Mouse (Mus musculus) cerebellum, adult 9-11 months (tissue): Measurements from ENCODE around the gene Stum.
A peak's percentile ranks its signal among the peaks of the same experiment; 100 is the strongest.
"Not testable (repeated sequence)": the region's sequence is repeated elsewhere in the genome, so short reads cannot be mapped to it uniquely, and the experiment has no call there.

ENCODE experiments used
- DNase-seq: peaks from one replicate; pipeline ENCODE4 v3.0.0; 2022

Gene Stum

GRCm38 (mm10) chr1:180483399-180484291, at the start of gene Stum:
TSS of gene Stum (minus strand) at chr1:180483504.
- peak; percentile 72 for DNase-seq

- no peak for DNase-seq
Observed at GRCm38 (mm10) chr1:180532671-180533070, 49.4 kb upstream of the Stum start.

- peak; percentile 52 for DNase-seq
Observed at GRCm38 (mm10) chr1:180530457-180531263, 47.4 kb upstream of the Stum start.

GRCm38 (mm10) chr1:180529847-180530246, 46.5 kb upstream of the Stum start:
- DNase-seq, result no peak

GRCm38 (mm10) chr1:180525301-180525700, 42.0 kb upstream of the Stum start:
- peak; percentile 82 for DNase-seq

- no peak for DNase-seq
Observed at GRCm38 (mm10) chr1:180523320-180523719, 40.0 kb upstream of the Stum start.

- DNase-seq, result no peak
Observed at GRCm38 (mm10) chr1:180520190-180520589, 36.9 kb upstream of the Stum start.

GRCm38 (mm10) chr1:180519520-180519919, 36.2 kb upstream of the Stum start:
- no peak for DNase-seq

- DNase-seq, result not testable (repeated sequence)
Observed at GRCm38 (mm10) chr1:180518899-180519298, 35.6 kb upstream of the Stum start.

GRCm38 (mm10) chr1:180518412-180518811, 35.1 kb upstream of the Stum start:
- DNase-seq, result no peak

- no peak for DNase-seq
Observed at GRCm38 (mm10) chr1:180517390-180518054, 34.2 kb upstream of the Stum start.

- no peak for DNase-seq
Observed at GRCm38 (mm10) chr1:180514077-180514476, 30.8 kb upstream of the Stum start.

GRCm38 (mm10) chr1:180510879-180511278, 27.6 kb upstream of the Stum start:
- DNase-seq, result no peak

- DNase-seq, result peak; percentile 46
Observed at GRCm38 (mm10) chr1:180510442-180510841, 27.1 kb upstream of the Stum start.

GRCm38 (mm10) chr1:180508662-180509061, 25.4 kb upstream of the Stum start:
- DNase-seq, result no peak

- peak; percentile 83 for DNase-seq
Observed at GRCm38 (mm10) chr1:180507291-180507791, 24.0 kb upstream of the Stum start.

- DNase-seq, result no peak
Observed at GRCm38 (mm10) chr1:180506341-180506740, 23.0 kb upstream of the Stum start.

GRCm38 (mm10) chr1:180504899-180505298, 21.6 kb upstream of the Stum start:
- DNase-seq, result peak; percentile 50

GRCm38 (mm10) chr1:180503484-180503883, 20.2 kb upstream of the Stum start:
- DNase-seq, result no peak

- DNase-seq, result no peak
Observed at GRCm38 (mm10) chr1:180502566-180502965, 19.3 kb upstream of the Stum start.

GRCm38 (mm10) chr1:180500641-180501040, 17.3 kb upstream of the Stum start:
- DNase-seq, result peak; percentile 43

- DNase-seq, result peak; percentile 51
Observed at GRCm38 (mm10) chr1:180500218-180500617, 16.9 kb upstream of the Stum start.

- no peak for DNase-seq
Observed at GRCm38 (mm10) chr1:180499766-180500165, 16.5 kb upstream of the Stum start.
